Mouse (Mus musculus): ENCODE data around the gene Gad2. TPM values are rescaled to one million over a fixed set of nuclear protein-coding genes. Genes with fewer than 3 reads are reported as not detected.

The Gad2 gene
- total RNA-seq, 4 experiments from 2014 or later: 71.6 to 92.9 (median 83.0) TPM

Small RNA genes within 50 kb of the gene (microRNA-seq; reads per million reads assigned to microRNA genes)
- gene Gm23636 (0 reads per million in 2 experiments), gene Mir3967 (0 reads per million in 2 experiments)

Other genes starting within 250 kb of the Gad2 start
- gene Apbb1ip, start 151.9 kb downstream of the Gad2 start, total RNA-seq (2022): 10 to 100 TPM in 2 of 4 experiments, 1 to 10 TPM in 2; 6.3 to 24.4 (median 13.5) TPM

All from layer of hippocampus, adult 8-10 months (tissue).